Mouse (Mus musculus) heart, adult 2 months (tissue): ENCODE data around the gene Spock1.

Experiments
- CTCF ChIP-seq: fragments of 200-600 bp; IDR thresholded peaks from 2 replicates; pipeline ENCODE4 v1.8.1; 2022; ENCODE audit warnings: antibody characterized with exemption, mild to moderate bottlenecking, moderate library complexity
- EP300 ChIP-seq: fragments of 200-500 bp; IDR thresholded peaks from 2 replicates; pipeline ENCODE4 v1.6.1; 2011; ENCODE audit warnings: low read depth, low read length, control low read depth; ENCODE audit not compliant: insufficient read depth
- POLR2A ChIP-seq: fragments of 200-500 bp; IDR thresholded peaks from 2 replicates; pipeline ENCODE4 v1.6.1; 2011; ENCODE audit warnings: mild to moderate bottlenecking, low read depth, low read length, control low read depth; ENCODE audit not compliant: insufficient read depth

DNA sequence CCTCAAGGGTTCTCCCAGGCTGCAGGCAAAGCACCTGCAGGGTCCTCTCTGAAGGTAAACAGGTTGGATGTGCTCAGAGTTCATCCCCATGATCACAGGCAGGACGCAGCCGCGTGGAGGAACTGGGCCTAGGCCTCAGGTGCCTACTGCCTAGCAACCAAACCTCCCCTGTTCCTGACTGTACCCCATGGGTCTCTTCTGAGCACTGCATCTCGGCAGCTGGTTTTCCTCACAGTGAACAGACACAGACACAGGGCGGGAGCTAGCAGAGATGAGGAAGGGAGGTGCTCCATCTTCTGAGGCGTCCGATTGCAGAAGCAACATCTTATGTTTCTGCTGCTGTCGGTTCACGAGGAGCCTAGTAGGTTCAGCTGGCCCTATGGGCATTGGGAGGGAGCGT is 30.4 kb downstream of the Spock1 start:
- TF ChIP-seq POLR2A (no peak), CTCF (no peak), EP300 (no peak)
